Mouse (Mus musculus) limb, embryonic 13.5 days (tissue): ENCODE measurements around the gene Prss16. TPM values are rescaled to one million over a fixed set of nuclear protein-coding genes. Genes with fewer than 3 reads are reported as not detected.

Source experiments
- ATAC-seq: fragments of 200-750 bp; cut with Nextera tagmentation; 2 replicates; pipeline ENCODE4 v1.8.0; 2017; ENCODE audit warnings: low read depth, moderate number of reproducible peaks, moderate TSS enrichment; ENCODE audit not compliant: low FRiP score
- H3K27ac ChIP-seq: fragments of 300-500 bp; sonication (generic); 2 replicates; pipeline ENCODE4 v1.5.1; 2015; ENCODE audit warnings: inconsistent platforms, mild to moderate bottlenecking, moderate library complexity
- H3K27me3 ChIP-seq: fragments of 300-500 bp; sonication (generic); 2 replicates; pipeline ENCODE4 v1.6.1; 2015; ENCODE audit warnings: mild to moderate bottlenecking, inconsistent platforms
- H3K36me3 ChIP-seq: fragments of 300-500 bp; sonication (generic); 2 replicates; pipeline ENCODE4 v1.6.1; 2015; ENCODE audit warnings: inconsistent platforms, mild to moderate bottlenecking, moderate library complexity
- H3K4me1 ChIP-seq: fragments of 300-500 bp; sonication (generic); 2 replicates; pipeline ENCODE4 v1.6.1; 2015; ENCODE audit warnings: inconsistent platforms
- H3K4me2 ChIP-seq: fragments of 300-500 bp; sonication (generic); replicated peaks from 2 replicates; pipeline ENCODE4 v1.6.1; 2015; ENCODE audit warnings: inconsistent platforms, mild to moderate bottlenecking, moderate library complexity
- H3K4me3 ChIP-seq: fragments of 300-500 bp; sonication (generic); 2 replicates; pipeline ENCODE4 v1.5.1; 2015; ENCODE audit warnings: moderate library complexity, mild to moderate bottlenecking, inconsistent platforms
- H3K9ac ChIP-seq: fragments of 300-500 bp; sonication (generic); 2 replicates; pipeline ENCODE4 v1.6.1; 2015; ENCODE audit warnings: mild to moderate bottlenecking, inconsistent platforms
- H3K9me3 ChIP-seq: fragments of 300-500 bp; sonication (generic); 2 replicates; pipeline ENCODE4 v1.6.1; 2016; ENCODE audit warnings: inconsistent platforms
- WGBS: fragments of 180-500 bp; shearing (Covaris S2); methylation state at CpG from one replicate; pipeline ENCODE4 v1.1.7; 2015; 5-methylcytosine and 5-hydroxymethylcytosine counted together
- polyA plus RNA-seq: library from polyadenylated mRNA; unstranded; fragments of >200 nt; fragmentation: Nextera tagmentation; extraction: Ambion mirVana; gene quantifications from 2 replicates; pipeline ENCODE4 v1.2.1, GENCODE M21; 2015

Prss16 gene
- polyA plus RNA-seq, 1 experiment from 2014 or later: 0.98 TPM

DNA sequence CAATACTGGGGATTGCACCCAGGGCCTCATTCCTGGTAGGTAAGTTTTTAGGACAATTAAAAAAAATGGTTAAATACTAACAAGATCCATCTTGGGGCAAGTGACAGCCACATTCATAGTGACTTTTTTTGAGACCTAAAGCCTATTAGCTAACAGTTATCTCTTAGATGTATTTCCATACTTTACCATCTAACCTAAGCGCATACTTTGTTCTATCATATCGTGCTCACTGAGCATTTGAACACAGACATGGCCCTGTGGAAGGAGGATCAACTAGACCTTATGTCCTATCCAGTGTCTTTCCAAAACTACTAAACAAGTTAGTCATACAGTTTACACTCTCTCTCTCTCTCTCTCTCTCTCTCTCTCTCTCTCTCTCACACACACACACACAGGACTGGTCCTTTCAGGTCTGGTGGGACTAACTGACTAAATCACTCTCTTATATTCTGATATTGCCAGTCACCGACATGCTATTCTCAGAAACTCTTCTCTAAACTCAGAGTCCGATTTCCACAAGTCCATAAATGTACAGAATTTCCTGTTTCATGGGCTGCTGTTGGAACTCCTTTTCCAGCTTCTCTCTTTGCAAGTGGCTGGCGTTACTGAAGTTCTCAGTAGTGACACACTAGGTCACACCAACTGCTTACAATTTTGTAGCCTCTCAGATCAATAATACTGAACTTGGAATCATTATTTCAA lies 24.4 kb upstream of the Prss16 start:
- Histone ChIP-seq H3K36me3 (no peaks in the 10 kb centered on the region), H3K4me3 (peak overlapping the region; percentile 46), H3K4me1 (peaks cover 21% of the 10 kb centered on the region), H3K9me3 (no peaks in the 10 kb centered on the region), H3K27ac (peak overlapping the region; percentile 87), H3K27me3 (no peaks in the 10 kb centered on the region), H3K4me2 (peak overlapping the region; percentile 79), H3K9ac (peak overlapping the region; percentile 66)
- WGBS: 43% methylated on average over 5 of the region's 5 CpGs
- ATAC-seq: no peak

- no peak overlapping the region for H3K27ac ChIP-seq
- H3K4me1 ChIP-seq: peaks cover 17% of the 10 kb centered on the region; the same call in 1 of the 2 replicates
- no peak for ATAC-seq
- H3K9ac ChIP-seq: no peak overlapping the region
- H3K9me3 ChIP-seq: no peaks in the 10 kb centered on the region
- no peaks in the 10 kb centered on the region for H3K27me3 ChIP-seq
- 13% methylated on average over 4 of the region's 4 CpGs for WGBS
- H3K4me3 ChIP-seq: no peak overlapping the region
- no peaks in the 10 kb centered on the region for H3K36me3 ChIP-seq
- H3K4me2 ChIP-seq: no peak overlapping the region
Measured at GRCm38 (mm10) chr13:22030493-22030892, 21.0 kb upstream of the Prss16 start.

DNA sequence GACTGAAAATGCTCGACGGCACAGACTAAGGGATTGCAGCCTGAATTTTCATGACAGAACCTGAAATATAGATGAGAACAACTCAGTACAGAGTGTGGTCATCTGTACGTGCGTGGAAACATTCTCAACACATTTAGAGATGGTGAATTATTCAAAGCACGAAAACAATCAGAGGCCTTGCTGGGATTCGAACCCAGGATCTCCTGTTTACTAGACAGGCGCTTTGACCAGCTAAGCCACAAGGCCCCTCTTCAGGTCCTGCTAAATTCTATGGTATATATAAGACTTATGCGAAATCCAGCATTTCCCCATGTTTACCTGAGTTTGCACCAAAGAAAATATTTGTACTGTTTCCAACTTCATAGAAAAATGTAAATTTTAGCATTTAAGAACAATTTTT lies 20.4 kb upstream of the Prss16 start:
- Histone ChIP-seq H3K9me3 (no peaks in the 10 kb centered on the region), H3K4me2 (no peak overlapping the region), H3K9ac (no peak overlapping the region), H3K27me3 (no peaks in the 10 kb centered on the region), H3K4me3 (no peak overlapping the region), H3K27ac (no peak overlapping the region), H3K36me3 (no peaks in the 10 kb centered on the region), H3K4me1 (peaks cover 17% of the 10 kb centered on the region; the same call in 1 of the 2 replicates)
- ATAC-seq: no peak
- WGBS: 33% methylated on average over 8 of the region's 8 CpGs

DNA sequence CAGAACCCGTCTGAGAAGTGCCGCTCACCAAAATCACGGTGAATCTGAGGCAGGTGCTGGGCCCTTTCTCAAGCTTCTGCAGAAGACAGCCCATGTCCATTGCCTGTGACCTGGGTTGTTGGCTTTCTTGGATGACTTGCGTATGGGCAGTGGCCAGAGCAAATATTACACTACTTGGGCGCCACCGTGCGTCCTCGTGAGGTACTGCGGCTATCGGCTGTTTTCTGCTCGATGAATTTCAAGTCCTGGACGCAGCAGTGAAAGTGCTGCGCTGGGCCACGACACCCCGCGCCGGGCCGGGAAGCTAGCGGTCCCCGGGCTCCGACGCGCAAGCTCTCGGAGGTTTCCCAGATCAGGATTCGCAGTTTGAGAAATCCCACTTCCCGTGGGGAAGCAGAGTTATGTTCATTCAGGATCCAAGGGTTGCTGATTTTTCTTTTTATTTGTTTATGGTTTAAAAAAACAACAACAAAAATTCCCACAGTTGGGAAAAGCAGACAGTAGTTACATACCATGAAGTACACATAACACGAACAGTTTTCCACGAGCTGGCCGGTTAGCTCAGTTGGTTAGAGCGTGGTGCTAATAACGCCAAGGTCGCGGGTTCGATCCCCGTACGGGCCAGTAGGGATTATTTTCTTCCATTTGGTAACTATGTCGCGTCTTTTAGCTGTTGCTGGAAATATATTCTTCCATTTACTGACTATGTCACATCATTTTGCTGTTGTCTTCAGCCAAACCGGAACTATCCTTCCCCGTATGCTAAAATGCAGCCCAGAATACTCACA lies 19.3 kb upstream of the Prss16 start:
- Histone ChIP-seq H3K4me3 (peak overlapping the region; percentile 54), H3K4me1 (peaks cover 7% of the 10 kb centered on the region; the same call in 1 of the 2 replicates), H3K27ac (peak overlapping the region; percentile 84; the same call in 1 of the 2 replicates), H3K36me3 (no peaks in the 10 kb centered on the region), H3K9me3 (no peaks in the 10 kb centered on the region), H3K27me3 (peaks cover 1% of the 10 kb centered on the region; the same call in 1 of the 2 replicates), H3K9ac (peak overlapping the region; percentile 68), H3K4me2 (peak overlapping the region; percentile 67)
- under 1% methylated on average over 40 of the region's 40 CpGs for WGBS
- peak; percentile 80 for ATAC-seq

DNA sequence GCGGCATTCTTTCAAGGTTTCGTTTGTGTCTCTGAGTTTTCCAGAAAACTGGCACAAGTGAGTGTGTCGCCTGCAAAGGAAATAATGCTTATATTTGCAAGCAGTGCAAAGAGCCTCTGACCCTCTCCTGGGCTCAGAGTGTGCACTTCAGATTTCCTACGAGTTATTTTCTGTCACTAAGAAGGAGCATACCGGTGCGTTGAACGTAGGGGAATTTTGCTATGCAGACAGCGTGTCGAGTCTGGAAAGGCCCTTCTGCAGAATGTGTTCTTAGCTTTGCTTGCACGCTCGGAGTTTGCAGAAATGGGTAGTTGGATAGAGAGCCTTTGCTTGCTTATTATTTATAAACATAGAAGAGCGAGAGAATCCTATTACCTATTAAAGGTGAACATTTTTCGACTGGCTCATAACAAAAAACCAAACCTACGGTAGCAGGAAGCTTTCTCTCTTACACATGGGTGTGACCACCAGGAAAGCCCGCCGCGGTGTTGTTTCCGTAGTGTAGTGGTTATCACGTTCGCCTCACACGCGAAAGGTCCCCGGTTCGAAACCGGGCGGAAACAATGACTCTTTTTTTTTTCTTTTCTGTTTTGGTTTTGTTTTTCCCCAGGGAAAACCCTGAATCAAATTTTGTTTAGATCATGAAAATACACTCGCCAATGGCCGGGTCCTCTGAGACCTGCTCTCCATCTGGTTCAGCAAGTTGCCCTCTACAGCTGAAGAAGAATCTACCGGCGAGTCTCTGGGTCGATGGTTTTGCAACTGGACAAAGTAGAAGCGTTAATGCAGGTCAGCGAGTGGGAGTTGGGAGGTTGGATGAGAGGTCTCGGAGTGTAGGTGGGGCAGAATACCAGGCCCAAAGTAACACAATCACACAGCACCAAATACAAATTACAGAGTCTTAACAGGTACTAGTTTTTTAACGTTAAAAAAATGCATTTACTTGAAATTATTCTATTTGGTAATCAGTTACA lies 16.8 kb upstream of the Prss16 start:
- Histone ChIP-seq H3K4me3 (peak overlapping the region; percentile 50), H3K27me3 (peaks cover 5% of the 10 kb centered on the region; the same call in 1 of the 2 replicates), H3K36me3 (no peaks in the 10 kb centered on the region), H3K9ac (peak overlapping the region; percentile 63), H3K9me3 (no peaks in the 10 kb centered on the region), H3K4me1 (0 out of 2 replicates have a peak, but pooled peaks cover 5% of the 10 kb centered on the region), H3K4me2 (peak overlapping the region; percentile 65), H3K27ac (peak overlapping the region; percentile 16; the same call in 1 of the 2 replicates)
- ATAC-seq: peak; percentile 68; the same call in 1 of the 2 replicates
- 1% methylated on average over 35 of the region's 35 CpGs for WGBS

- peaks cover 39% of the 10 kb centered on the region for H3K27me3 ChIP-seq
- no peak overlapping the region for H3K9ac ChIP-seq
- no peak overlapping the region for H3K27ac ChIP-seq
- no peaks in the 10 kb centered on the region for H3K9me3 ChIP-seq
- ATAC-seq: 0 out of 2 replicates have a peak, but pooled peaks have one; percentile 43
- peak overlapping the region; percentile 71 for H3K4me2 ChIP-seq
- peak overlapping the region; percentile 48 for H3K4me3 ChIP-seq
- H3K36me3 ChIP-seq: no peaks in the 10 kb centered on the region
- H3K4me1 ChIP-seq: peaks cover 15% of the 10 kb centered on the region
- WGBS: under 1% methylated on average over 9 of the region's 9 CpGs
Measured at GRCm38 (mm10) chr13:22022241-22022640, 12.7 kb upstream of the Prss16 start.

DNA sequence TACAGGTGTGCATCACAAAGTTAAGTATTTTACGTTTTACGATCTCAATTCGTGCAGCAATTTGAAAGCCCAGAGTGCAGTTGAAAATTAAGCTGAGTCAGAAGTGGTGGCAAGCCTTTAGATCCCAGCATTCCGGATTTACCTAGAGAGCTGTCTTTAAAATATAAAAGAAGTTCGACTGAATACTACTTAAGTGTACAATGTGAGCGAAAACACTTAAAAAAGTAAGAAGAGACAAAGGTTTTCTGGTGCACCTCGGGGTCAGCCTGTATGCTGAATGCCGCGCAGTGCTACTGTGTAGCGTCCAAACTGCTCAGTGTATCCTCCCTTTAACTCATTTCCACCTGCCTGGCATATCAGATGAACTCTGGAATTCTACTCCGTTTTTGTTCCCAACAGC lies 12.0 kb upstream of the Prss16 start:
- no peak for ATAC-seq
- peak overlapping the region; percentile 31; the same call in 1 of the 2 replicates for H3K9ac ChIP-seq
- H3K27me3 ChIP-seq: peaks cover 46% of the 10 kb centered on the region
- H3K4me2 ChIP-seq: peak overlapping the region; percentile 71
- under 1% methylated on average over 11 of the region's 11 CpGs for WGBS
- peaks cover 15% of the 10 kb centered on the region for H3K4me1 ChIP-seq
- H3K36me3 ChIP-seq: no peaks in the 10 kb centered on the region
- H3K4me3 ChIP-seq: peak overlapping the region; percentile 48
- no peaks in the 10 kb centered on the region for H3K9me3 ChIP-seq
- no peak overlapping the region for H3K27ac ChIP-seq

DNA sequence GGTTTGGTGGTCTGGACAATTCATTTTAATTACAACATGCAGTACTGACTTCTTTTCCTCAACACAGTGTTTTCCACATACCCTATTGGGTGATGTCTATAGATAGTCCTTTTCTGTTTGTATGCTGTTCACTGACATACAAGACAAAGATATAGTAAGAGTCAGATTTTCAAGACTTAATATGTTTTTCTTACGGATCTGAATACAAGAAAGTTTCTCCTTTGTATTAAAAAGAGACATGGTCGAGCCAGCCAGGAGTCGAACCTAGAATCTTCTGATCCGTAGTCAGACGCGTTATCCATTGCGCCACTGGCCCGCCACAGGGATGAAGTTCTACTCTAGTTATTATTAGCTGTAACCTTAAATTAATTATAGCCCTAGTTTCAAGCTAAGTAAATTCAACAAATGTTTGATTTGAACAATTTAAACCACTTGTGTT lies 11.4 kb upstream of the Prss16 start:
- no peak overlapping the region for H3K27ac ChIP-seq
- H3K9me3 ChIP-seq: no peaks in the 10 kb centered on the region
- peak overlapping the region; percentile 48 for H3K4me3 ChIP-seq
- under 1% methylated on average over 8 of the region's 8 CpGs for WGBS
- peak overlapping the region; percentile 71 for H3K4me2 ChIP-seq
- H3K27me3 ChIP-seq: peaks cover 52% of the 10 kb centered on the region
- no peaks in the 10 kb centered on the region for H3K36me3 ChIP-seq
- peaks cover 14% of the 10 kb centered on the region for H3K4me1 ChIP-seq
- no peak; the same call in 1 of the 2 replicates for ATAC-seq
- H3K9ac ChIP-seq: no peak overlapping the region

GRCm38 (mm10) chr13:22019934-22020835 lies 10.6 kb upstream of the Prss16 start:
- no peaks in the 10 kb centered on the region for H3K36me3 ChIP-seq
- no peak overlapping the region for H3K9ac ChIP-seq
- H3K27me3 ChIP-seq: peaks cover 58% of the 10 kb centered on the region
- H3K4me3 ChIP-seq: peak overlapping the region; percentile 48
- H3K4me1 ChIP-seq: peaks cover 10% of the 10 kb centered on the region
- no peak for ATAC-seq
- WGBS: under 1% methylated on average over 44 of the region's 44 CpGs
- H3K27ac ChIP-seq: no peak overlapping the region
- H3K9me3 ChIP-seq: no peaks in the 10 kb centered on the region
- H3K4me2 ChIP-seq: peak overlapping the region; percentile 71

- H3K36me3 ChIP-seq: no peaks in the 10 kb centered on the region
- H3K4me1 ChIP-seq: peaks cover 15% of the 10 kb centered on the region
- no peak overlapping the region for H3K9ac ChIP-seq
- H3K4me3 ChIP-seq: peak overlapping the region; percentile 10; the same call in 1 of the 2 replicates
- peaks cover 88% of the 10 kb centered on the region for H3K27me3 ChIP-seq
- no peak overlapping the region for H3K27ac ChIP-seq
- WGBS: 15% methylated on average over 27 of the region's 27 CpGs
- no peaks in the 10 kb centered on the region for H3K9me3 ChIP-seq
- ATAC-seq: peak; percentile 59; the same call in 1 of the 2 replicates
- H3K4me2 ChIP-seq: no peak overlapping the region; the same call in 1 of the 2 replicates
Measured at GRCm38 (mm10) chr13:22015479-22016450, 6.2 kb upstream of the Prss16 start.
